Comparison of ENCODE assay signal across 8 mouse cellular contexts in the genomic region with DNA sequence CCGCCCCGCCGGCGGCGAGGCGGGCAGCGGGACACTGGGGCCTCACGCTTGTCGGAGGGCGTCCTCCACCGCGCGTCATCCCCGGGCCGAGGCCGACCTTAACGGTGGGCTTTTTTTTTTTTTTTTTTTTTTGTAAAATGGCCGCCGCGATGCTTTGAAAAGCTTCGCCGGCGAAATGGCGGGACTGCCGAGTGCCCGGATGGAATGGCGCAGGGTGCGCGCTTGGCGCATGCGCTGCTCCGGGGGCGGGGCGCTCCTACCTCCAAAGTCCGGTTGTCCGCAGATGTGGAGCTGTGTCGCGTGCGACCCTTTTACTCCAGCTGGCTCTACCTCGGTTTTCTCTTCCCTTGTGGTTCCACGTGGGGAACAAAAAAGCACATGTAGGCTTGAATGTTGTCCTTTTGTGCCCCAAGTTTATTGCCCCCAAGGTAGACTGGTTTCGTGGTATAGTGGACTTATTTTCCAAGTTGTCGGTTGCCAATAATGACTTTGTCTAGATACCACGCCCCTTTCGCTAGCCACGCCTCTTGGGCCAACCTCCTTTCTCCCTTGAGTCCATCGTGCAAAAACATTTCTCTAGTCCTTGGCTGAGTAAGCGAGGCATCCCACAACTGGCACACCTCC. TPM values are rescaled to one million over a fixed set of nuclear protein-coding genes. Genes with fewer than 3 reads are reported as not detected.
DNase-seq lines count a peak whose midpoint lies in the region; ATAC-seq lines count a peak whose summit lies in the region.

No protein-coding gene starts in this region.

- H3K4me2 ChIP-seq in embryonic facial prominence, embryonic 14.5 days (ENCODE audit: low read depth, low read length): peak overlapping the region; percentile 73
- H3K4me2 ChIP-seq in heart, embryonic 11.5 days: peak overlapping the region; percentile 85
- H3K4me2 ChIP-seq in kidney, embryonic 16.5 days (replicated peaks; ENCODE audit: low read depth, low read length): peak overlapping the region; percentile 69
- H3K4me2 ChIP-seq in liver, embryonic 15.5 days: peak overlapping the region; percentile 86
- peak overlapping the region; percentile 71 for H3K4me2 ChIP-seq in neural tube, embryonic 11.5 days (ENCODE audit: low read depth)
- peak overlapping the region; percentile 92 for H3K4me2 ChIP-seq in stomach, embryonic 16.5 days (ENCODE audit: low read depth, low read length)

- peaks cover 31% of the 10 kb centered on the region for H3K36me3 ChIP-seq in embryonic facial prominence, embryonic 14.5 days (ENCODE audit: control insufficient read depth, insufficient read depth, low read length)
- peaks cover 20% of the 10 kb centered on the region for H3K36me3 ChIP-seq in heart, embryonic 11.5 days (ENCODE audit: control insufficient read depth, insufficient read depth, low read length)
- H3K36me3 ChIP-seq in kidney, embryonic 16.5 days (ENCODE audit: insufficient read depth, low read length): peaks cover 26% of the 10 kb centered on the region
- H3K36me3 ChIP-seq in liver, embryonic 15.5 days (replicated peaks): peaks cover 30% of the 10 kb centered on the region
- peaks cover 18% of the 10 kb centered on the region for H3K36me3 ChIP-seq in neural tube, embryonic 11.5 days (ENCODE audit: control insufficient read depth, insufficient read depth, low read length)
- H3K36me3 ChIP-seq in stomach, embryonic 16.5 days (ENCODE audit: control insufficient read depth, insufficient read depth, low read length): peaks cover 14% of the 10 kb centered on the region; the same call in 1 of the 2 replicates

- H3K27me3 ChIP-seq in embryonic facial prominence, embryonic 14.5 days (replicated peaks; ENCODE audit: control insufficient read depth, insufficient read depth, low read length): no peaks in the 10 kb centered on the region
- H3K27me3 ChIP-seq in heart, embryonic 11.5 days (ENCODE audit: control insufficient read depth, insufficient read depth, low read length): no peaks in the 10 kb centered on the region
- no peaks in the 10 kb centered on the region for H3K27me3 ChIP-seq in kidney, embryonic 16.5 days (ENCODE audit: insufficient read depth, low read length)
- peaks cover 8% of the 10 kb centered on the region; the same call in 1 of the 2 replicates for H3K27me3 ChIP-seq in liver, embryonic 15.5 days
- no peaks in the 10 kb centered on the region for H3K27me3 ChIP-seq in neural tube, embryonic 11.5 days (ENCODE audit: control insufficient read depth, insufficient read depth, low read length)
- no peaks in the 10 kb centered on the region for H3K27me3 ChIP-seq in stomach, embryonic 16.5 days (ENCODE audit: control insufficient read depth, insufficient read depth, low read length)

- H3K4me3 ChIP-seq in embryonic facial prominence, embryonic 14.5 days (ENCODE audit: low read depth, low read length): peak overlapping the region; percentile 80
- H3K4me3 ChIP-seq in heart, embryonic 11.5 days (ENCODE audit: low read depth, low read length): peak overlapping the region; percentile 92
- H3K4me3 ChIP-seq in kidney, embryonic 16.5 days (ENCODE audit: low read length): peak overlapping the region; percentile 94
- peak overlapping the region; percentile 87 for H3K4me3 ChIP-seq in liver, embryonic 15.5 days (replicated peaks)
- peak overlapping the region; percentile 84 for H3K4me3 ChIP-seq in neural tube, embryonic 11.5 days (ENCODE audit: low read depth, low read length)
- H3K4me3 ChIP-seq in stomach, embryonic 16.5 days (replicated peaks; ENCODE audit: low read length): peak overlapping the region; percentile 75

- H3K4me1 ChIP-seq in embryonic facial prominence, embryonic 14.5 days (ENCODE audit: control insufficient read depth, insufficient read depth, low read length): peaks cover 22% of the 10 kb centered on the region
- H3K4me1 ChIP-seq in heart, embryonic 11.5 days (ENCODE audit: control insufficient read depth, insufficient read depth, low read length): peaks cover 46% of the 10 kb centered on the region
- peaks cover 68% of the 10 kb centered on the region for H3K4me1 ChIP-seq in kidney, embryonic 16.5 days (ENCODE audit: insufficient read depth, low read length)
- H3K4me1 ChIP-seq in liver, embryonic 15.5 days (replicated peaks): peaks cover 78% of the 10 kb centered on the region
- H3K4me1 ChIP-seq in neural tube, embryonic 11.5 days (ENCODE audit: control insufficient read depth, insufficient read depth, low read length): peaks cover 42% of the 10 kb centered on the region
- H3K4me1 ChIP-seq in stomach, embryonic 16.5 days (ENCODE audit: control insufficient read depth, insufficient read depth, low read length): peaks cover 50% of the 10 kb centered on the region

- under 1% methylated on average over 34 of the region's 48 CpGs for WGBS in embryonic facial prominence, embryonic 14.5 days
- 0% methylated on average over 37 of the region's 48 CpGs for WGBS in heart, embryonic 11.5 days (ENCODE audit: insufficient replicate concordance)
- under 1% methylated on average over 47 of the region's 48 CpGs for WGBS in kidney, embryonic 16.5 days
- under 1% methylated on average over 48 of the region's 48 CpGs for WGBS in liver, embryonic 15.5 days (ENCODE audit: insufficient replicate concordance)
- WGBS in neural tube, embryonic 11.5 days: under 1% methylated on average over 47 of the region's 48 CpGs
- WGBS in stomach, embryonic 16.5 days: under 1% methylated on average over 48 of the region's 48 CpGs

- peak; percentile 31 for ATAC-seq in embryonic facial prominence, embryonic 14.5 days (ENCODE audit: low read depth)
- peak; percentile 56 for ATAC-seq in heart, embryonic 11.5 days (replicated peaks; ENCODE audit: insufficient number of reproducible peaks, low FRiP score, low TSS enrichment)
- ATAC-seq in kidney, embryonic 16.5 days (ENCODE audit: low FRiP score, low TSS enrichment): peak; percentile 23; the same call in 1 of the 2 replicates
- ATAC-seq in liver, embryonic 15.5 days (ENCODE audit: insufficient read depth): peak; percentile 57
- ATAC-seq in neural tube, embryonic 11.5 days (ENCODE audit: insufficient read depth, low FRiP score, low TSS enrichment): peak; percentile 32
- ATAC-seq in stomach, embryonic 16.5 days (ENCODE audit: insufficient read depth, low FRiP score): peak; percentile 22

- DNase-seq in A20 (ENCODE audit: low read depth, low spot score): peak; percentile 97
- peak; percentile 88 to 95 for DNase-seq in adrenal gland, postnatal 4 days (ENCODE audit: low spot score in 2 of 2)
- DNase-seq in embryonic facial prominence, embryonic 14.5 days (ENCODE audit: low spot score): peak; percentile 95
- peak; percentile 94 for DNase-seq in neural tube, embryonic 11.5 days (ENCODE audit: low spot score)

- H3K9ac ChIP-seq in embryonic facial prominence, embryonic 14.5 days (ENCODE audit: low read depth, low read length): peak overlapping the region; percentile 99
- H3K9ac ChIP-seq in heart, embryonic 11.5 days (ENCODE audit: low read depth, low read length): peak overlapping the region; percentile 100
- H3K9ac ChIP-seq in kidney, embryonic 16.5 days (replicated peaks; ENCODE audit: low read length): peak overlapping the region; percentile 100
- peak overlapping the region; percentile 87 for H3K9ac ChIP-seq in liver, embryonic 15.5 days
- H3K9ac ChIP-seq in neural tube, embryonic 11.5 days (ENCODE audit: low read length): peak overlapping the region; percentile 98
- peak overlapping the region; percentile 93 for H3K9ac ChIP-seq in stomach, embryonic 16.5 days (ENCODE audit: low read length)

- H3K9me3 ChIP-seq in embryonic facial prominence, embryonic 14.5 days (ENCODE audit: control insufficient read depth, low read length): no peaks in the 10 kb centered on the region
- no peaks in the 10 kb centered on the region for H3K9me3 ChIP-seq in heart, embryonic 11.5 days (replicated peaks; ENCODE audit: control insufficient read depth, low read length)
- H3K9me3 ChIP-seq in kidney, embryonic 16.5 days (ENCODE audit: low read length): no peaks in the 10 kb centered on the region
- no peaks in the 10 kb centered on the region for H3K9me3 ChIP-seq in liver, embryonic 15.5 days (replicated peaks)
- no peaks in the 10 kb centered on the region for H3K9me3 ChIP-seq in neural tube, embryonic 11.5 days (ENCODE audit: control insufficient read depth, low read length)
- no peaks in the 10 kb centered on the region for H3K9me3 ChIP-seq in stomach, embryonic 16.5 days (replicated peaks; ENCODE audit: control insufficient read depth, low read length)

- peak overlapping the region; percentile 99 for H3K27ac ChIP-seq in embryonic facial prominence, embryonic 14.5 days (replicated peaks; ENCODE audit: low read depth, low read length)
- peak overlapping the region; percentile 100 for H3K27ac ChIP-seq in heart, embryonic 11.5 days (ENCODE audit: low read depth, low read length)
- peak overlapping the region; percentile 100 for H3K27ac ChIP-seq in kidney, embryonic 16.5 days (ENCODE audit: low read length)
- peak overlapping the region; percentile 97 for H3K27ac ChIP-seq in liver, embryonic 15.5 days (replicated peaks)
- peak overlapping the region; percentile 97 for H3K27ac ChIP-seq in neural tube, embryonic 11.5 days (ENCODE audit: low read depth, low read length)
- H3K27ac ChIP-seq in stomach, embryonic 16.5 days (ENCODE audit: low read length): peak overlapping the region; percentile 99

RNA-seq across cellular contexts. Expression of a gene that starts 2.4 kb away (rescaled TPM):
- total RNA-seq in adrenal gland, postnatal 4 days (2021): 100 to 1,000 TPM; 296 to 322 TPM
- polyA plus RNA-seq in embryonic facial prominence, embryonic 14.5 days (2014; fragmentation: Nextera tagmentation; extraction: Ambion mirVana): 59.7 and 88.3 TPM in 2 replicates
- polyA plus RNA-seq in heart, embryonic 11.5 days (2014; fragmentation: Nextera tagmentation; extraction: Ambion mirVana): 49.1 and 52.7 TPM in 2 replicates
- polyA plus RNA-seq in kidney, embryonic 16.5 days (2015; fragmentation: Nextera tagmentation; extraction: Ambion mirVana): 96.2 and 101 TPM in 2 replicates
- 13.1 and 17.0 TPM in 2 replicates for polyA plus RNA-seq in liver, embryonic 15.5 days (2015; fragmentation: Nextera tagmentation; extraction: Ambion mirVana)
- 84.0 and 85.1 TPM in 2 replicates for polyA plus RNA-seq in neural tube, embryonic 11.5 days (2014; fragmentation: Nextera tagmentation; extraction: Ambion mirVana)
- 69.8 and 80.8 TPM in 2 replicates for polyA plus RNA-seq in stomach, embryonic 16.5 days (2015; fragmentation: Nextera tagmentation; extraction: Ambion mirVana)

RNA-seq across cellular contexts. Expression of a gene that starts 4.6 kb away (rescaled TPM):
- 1 to 10 TPM; 7.5 to 8.8 TPM for total RNA-seq in adrenal gland, postnatal 4 days (2021)
- polyA plus RNA-seq in embryonic facial prominence, embryonic 14.5 days (2014; fragmentation: Nextera tagmentation; extraction: Ambion mirVana): 11.0 and 13.1 TPM in 2 replicates
- 9.6 and 12.4 TPM in 2 replicates for polyA plus RNA-seq in heart, embryonic 11.5 days (2014; fragmentation: Nextera tagmentation; extraction: Ambion mirVana)
- 15.2 and 15.3 TPM in 2 replicates for polyA plus RNA-seq in kidney, embryonic 16.5 days (2015; fragmentation: Nextera tagmentation; extraction: Ambion mirVana)
- 8.9 and 10.1 TPM in 2 replicates for polyA plus RNA-seq in liver, embryonic 15.5 days (2015; fragmentation: Nextera tagmentation; extraction: Ambion mirVana)
- polyA plus RNA-seq in neural tube, embryonic 11.5 days (2014; fragmentation: Nextera tagmentation; extraction: Ambion mirVana): 8.8 and 10.8 TPM in 2 replicates
- polyA plus RNA-seq in stomach, embryonic 16.5 days (2015; fragmentation: Nextera tagmentation; extraction: Ambion mirVana): 16.4 and 16.6 TPM in 2 replicates

RNA-seq across cellular contexts. Expression of a gene that starts 11.1 kb away (rescaled TPM):
- 1 to 10 TPM; 6.5 to 7.5 TPM for total RNA-seq in adrenal gland, postnatal 4 days (2021)
- 20.9 and 23.6 TPM in 2 replicates for polyA plus RNA-seq in embryonic facial prominence, embryonic 14.5 days (2014; fragmentation: Nextera tagmentation; extraction: Ambion mirVana)
- polyA plus RNA-seq in heart, embryonic 11.5 days (2014; fragmentation: Nextera tagmentation; extraction: Ambion mirVana): 13.9 and 14.8 TPM in 2 replicates
- polyA plus RNA-seq in kidney, embryonic 16.5 days (2015; fragmentation: Nextera tagmentation; extraction: Ambion mirVana): 11.0 and 11.8 TPM in 2 replicates
- 0.56 and 0.61 TPM in 2 replicates for polyA plus RNA-seq in liver, embryonic 15.5 days (2015; fragmentation: Nextera tagmentation; extraction: Ambion mirVana)
- polyA plus RNA-seq in neural tube, embryonic 11.5 days (2014; fragmentation: Nextera tagmentation; extraction: Ambion mirVana): 36.2 and 38.9 TPM in 2 replicates
- polyA plus RNA-seq in stomach, embryonic 16.5 days (2015; fragmentation: Nextera tagmentation; extraction: Ambion mirVana): 9.3 and 10.5 TPM in 2 replicates

RNA-seq across cellular contexts. Expression of a gene that starts 20.1 kb away (rescaled TPM):
- total RNA-seq in adrenal gland, postnatal 4 days (2021): 100 to 1,000 TPM; 113 to 124 TPM
- 34.2 and 37.0 TPM in 2 replicates for polyA plus RNA-seq in embryonic facial prominence, embryonic 14.5 days (2014; fragmentation: Nextera tagmentation; extraction: Ambion mirVana)
- 29.5 and 31.9 TPM in 2 replicates for polyA plus RNA-seq in heart, embryonic 11.5 days (2014; fragmentation: Nextera tagmentation; extraction: Ambion mirVana)
- 15.9 and 16.8 TPM in 2 replicates for polyA plus RNA-seq in kidney, embryonic 16.5 days (2015; fragmentation: Nextera tagmentation; extraction: Ambion mirVana)
- polyA plus RNA-seq in liver, embryonic 15.5 days (2015; fragmentation: Nextera tagmentation; extraction: Ambion mirVana): 2.9 and 3.1 TPM in 2 replicates
- 70.0 and 78.2 TPM in 2 replicates for polyA plus RNA-seq in neural tube, embryonic 11.5 days (2014; fragmentation: Nextera tagmentation; extraction: Ambion mirVana)
- polyA plus RNA-seq in stomach, embryonic 16.5 days (2015; fragmentation: Nextera tagmentation; extraction: Ambion mirVana): 7.8 and 9.8 TPM in 2 replicates

RNA-seq across cellular contexts. Expression of a gene that starts 27.5 kb away (rescaled TPM):
- 10 to 100 TPM; 49.1 to 72.7 TPM for total RNA-seq in adrenal gland, postnatal 4 days (2021)
- 7.3 and 9.0 TPM in 2 replicates for polyA plus RNA-seq in embryonic facial prominence, embryonic 14.5 days (2014; fragmentation: Nextera tagmentation; extraction: Ambion mirVana)
- polyA plus RNA-seq in heart, embryonic 11.5 days (2014; fragmentation: Nextera tagmentation; extraction: Ambion mirVana): 2.5 and 2.7 TPM in 2 replicates
- polyA plus RNA-seq in kidney, embryonic 16.5 days (2015; fragmentation: Nextera tagmentation; extraction: Ambion mirVana): 6.4 and 7.3 TPM in 2 replicates
- polyA plus RNA-seq in liver, embryonic 15.5 days (2015; fragmentation: Nextera tagmentation; extraction: Ambion mirVana): 0.35 and 0.51 TPM in 2 replicates
- 11.1 and 11.3 TPM in 2 replicates for polyA plus RNA-seq in neural tube, embryonic 11.5 days (2014; fragmentation: Nextera tagmentation; extraction: Ambion mirVana)
- 3.1 and 3.9 TPM in 2 replicates for polyA plus RNA-seq in stomach, embryonic 16.5 days (2015; fragmentation: Nextera tagmentation; extraction: Ambion mirVana)

Comparison
In these comparisons a context has a peak if more than half of its experiments do, and no peak if none do; other contexts are left out.
1. Peak in every context shown above with its lines: DNase-seq, ATAC-seq, H3K4me3 ChIP-seq and H3K27ac ChIP-seq.